Mouse (Mus musculus) forebrain, embryonic 14.5 days (tissue): ENCODE data around the gene Gm20683. TPM values are rescaled to one million over a fixed set of nuclear protein-coding genes. Genes with fewer than 3 reads are reported as not detected.

Source experiments
- ATAC-seq: fragments of 200-750 bp; cut with Nextera tagmentation; 2 replicates; pipeline ENCODE4 v1.8.0; 2017; ENCODE audit warnings: mild to moderate bottlenecking, moderate library complexity
- DNase-seq: peaks from one replicate; pipeline ENCODE4 v3.0.0-alpha.2; 2015; ENCODE audit warnings: low spot score
- H3K27ac ChIP-seq: fragments of 300-500 bp; sonication (generic); 2 replicates; pipeline ENCODE4 v1.5.1; 2014; ENCODE audit warnings: low read depth, mild to moderate bottlenecking, control low read depth, low read length, moderate library complexity
- H3K27me3 ChIP-seq: fragments of 300-500 bp; sonication (generic); replicated peaks from 2 replicates; pipeline ENCODE4 v1.6.1; 2014; ENCODE audit warnings: low read length, control low read depth, mixed read lengths; ENCODE audit not compliant: control insufficient read depth, insufficient read depth
- H3K36me3 ChIP-seq: fragments of 300-500 bp; sonication (generic); 2 replicates; pipeline ENCODE4 v1.6.1; 2014; ENCODE audit warnings: low read length, control low read depth; ENCODE audit not compliant: control insufficient read depth, insufficient read depth
- H3K4me1 ChIP-seq: fragments of 300-500 bp; sonication (generic); 2 replicates; pipeline ENCODE4 v1.6.1; 2014; ENCODE audit warnings: antibody characterized with exemption, low read length, control low read depth; ENCODE audit not compliant: control insufficient read depth, insufficient read depth
- H3K4me2 ChIP-seq: fragments of 300-500 bp; sonication (generic); 2 replicates; pipeline ENCODE4 v1.6.1; 2014; ENCODE audit warnings: mild to moderate bottlenecking, control low read depth, low read length
- H3K4me3 ChIP-seq: fragments of 300-500 bp; sonication (generic); 2 replicates; pipeline ENCODE4 v1.5.1; 2014; ENCODE audit warnings: low read depth, low read length, control low read depth
- H3K9ac ChIP-seq: fragments of 300-500 bp; sonication (generic); 2 replicates; pipeline ENCODE4 v1.6.1; 2014; ENCODE audit warnings: mild to moderate bottlenecking, low read length, control low read depth, moderate library complexity
- H3K9me3 ChIP-seq: fragments of 300-500 bp; sonication (generic); replicated peaks from 2 replicates; pipeline ENCODE4 v1.6.1; 2016; ENCODE audit warnings: low read length, control low read depth, mixed read lengths; ENCODE audit not compliant: control insufficient read depth
- WGBS: fragments of 180-500 bp; shearing (Covaris S2); extraction: QIAGEN DNeasy Blood & Tissue Kit; methylation state at CpG from one replicate; pipeline ENCODE4 v1.1.7; 2014; 5-methylcytosine and 5-hydroxymethylcytosine counted together
- microRNA-seq: library from miRNA; unstranded; fragments of <30 nt; microRNA quantifications from one replicate; pipeline ENCODE4, GENCODE M21; 2016
- polyA plus RNA-seq: library from polyadenylated mRNA; unstranded; fragments of >200 nt; fragmentation: Nextera tagmentation; extraction: Ambion mirVana; gene quantifications from 2 replicates; pipeline ENCODE4 v1.2.1, GENCODE M21; 2014

The Gm20683 gene
- polyA plus RNA-seq, 1 experiment from 2014 or later = 5.1 TPM

DNA sequence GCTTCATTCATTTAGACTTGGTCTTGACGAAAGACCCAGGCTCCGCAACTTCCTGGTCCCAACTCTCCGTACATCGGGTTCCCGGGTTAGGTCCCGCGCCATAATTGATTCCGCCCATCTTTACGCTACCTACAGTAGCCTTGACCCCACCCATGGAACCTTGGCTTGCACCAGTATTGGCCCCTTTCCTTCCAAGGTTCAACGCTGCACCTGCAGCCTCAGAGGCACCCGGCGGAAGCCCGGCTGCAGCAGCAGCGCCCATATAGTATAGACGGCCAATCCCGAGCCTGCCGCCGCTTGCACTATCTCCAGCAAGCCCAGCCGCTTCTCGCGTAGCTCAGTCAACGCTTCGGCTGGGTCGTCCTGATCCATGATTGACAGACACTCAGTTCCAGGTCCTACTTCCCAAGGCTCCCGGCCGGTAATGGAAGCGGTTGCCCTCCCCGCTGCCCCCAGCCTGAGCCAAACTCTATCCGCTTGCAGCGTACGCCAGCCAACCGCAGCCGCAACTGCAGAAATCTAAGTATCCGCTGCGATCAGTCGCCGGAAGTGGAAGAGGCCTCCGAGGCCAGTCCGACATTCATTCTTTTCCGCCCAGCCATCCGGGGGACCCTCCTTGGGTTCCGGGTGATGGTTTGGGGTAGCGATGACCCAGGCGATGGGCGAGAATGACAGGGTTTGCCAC is 49.6 kb downstream of the Gm20683 start:
- peak overlapping the region; percentile 72 for H3K9ac ChIP-seq
- H3K27ac ChIP-seq = peak overlapping the region; percentile 93
- H3K4me3 ChIP-seq = peak overlapping the region; percentile 65
- H3K36me3 ChIP-seq = peaks cover 24% of the 10 kb centered on the region
- no peaks in the 10 kb centered on the region for H3K27me3 ChIP-seq
- under 1% methylated on average over 45 of the region's 45 CpGs for WGBS
- H3K4me1 ChIP-seq = peaks cover 38% of the 10 kb centered on the region
- peak overlapping the region; percentile 95 for H3K4me2 ChIP-seq
- DNase-seq (peak; percentile 86), ATAC-seq (peak; percentile 65)
- H3K9me3 ChIP-seq = no peaks in the 10 kb centered on the region

DNA sequence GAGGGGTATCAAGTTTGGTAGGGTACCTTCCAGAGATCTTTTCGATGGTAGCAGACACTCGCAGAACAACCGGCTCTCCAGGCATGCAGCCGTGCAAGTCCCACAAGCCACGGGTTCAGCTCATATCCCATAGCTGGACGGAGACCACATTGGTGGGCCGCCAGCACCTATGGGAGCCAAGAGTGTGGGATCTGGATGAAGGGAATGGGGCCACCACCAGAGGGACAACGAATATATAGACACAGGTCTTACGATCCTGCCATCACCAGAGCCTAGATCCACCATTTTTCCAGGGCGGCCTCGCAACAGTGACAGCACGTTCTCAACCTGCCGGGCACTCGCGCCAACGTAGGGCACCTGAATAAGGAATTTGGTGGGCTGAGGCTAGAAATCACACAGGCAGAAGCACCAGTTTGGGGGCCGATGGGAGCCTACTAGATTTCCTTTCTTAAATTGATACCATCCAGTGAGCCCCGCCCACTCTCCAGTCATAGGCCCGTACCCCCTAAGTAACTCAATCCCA is 50.2 kb downstream of the Gm20683 start:
- peak overlapping the region; percentile 95 for H3K4me2 ChIP-seq
- ATAC-seq (no peak; the same call in 1 of the 2 replicates), DNase-seq (no peak)
- 27% methylated on average over 19 of the region's 19 CpGs for WGBS
- H3K4me1 ChIP-seq = peaks cover 34% of the 10 kb centered on the region
- peaks cover 24% of the 10 kb centered on the region for H3K36me3 ChIP-seq
- peak overlapping the region; percentile 65 for H3K4me3 ChIP-seq
- H3K9ac ChIP-seq = peak overlapping the region; percentile 72
- peak overlapping the region; percentile 93 for H3K27ac ChIP-seq
- H3K9me3 ChIP-seq = no peaks in the 10 kb centered on the region
- no peaks in the 10 kb centered on the region for H3K27me3 ChIP-seq

DNA sequence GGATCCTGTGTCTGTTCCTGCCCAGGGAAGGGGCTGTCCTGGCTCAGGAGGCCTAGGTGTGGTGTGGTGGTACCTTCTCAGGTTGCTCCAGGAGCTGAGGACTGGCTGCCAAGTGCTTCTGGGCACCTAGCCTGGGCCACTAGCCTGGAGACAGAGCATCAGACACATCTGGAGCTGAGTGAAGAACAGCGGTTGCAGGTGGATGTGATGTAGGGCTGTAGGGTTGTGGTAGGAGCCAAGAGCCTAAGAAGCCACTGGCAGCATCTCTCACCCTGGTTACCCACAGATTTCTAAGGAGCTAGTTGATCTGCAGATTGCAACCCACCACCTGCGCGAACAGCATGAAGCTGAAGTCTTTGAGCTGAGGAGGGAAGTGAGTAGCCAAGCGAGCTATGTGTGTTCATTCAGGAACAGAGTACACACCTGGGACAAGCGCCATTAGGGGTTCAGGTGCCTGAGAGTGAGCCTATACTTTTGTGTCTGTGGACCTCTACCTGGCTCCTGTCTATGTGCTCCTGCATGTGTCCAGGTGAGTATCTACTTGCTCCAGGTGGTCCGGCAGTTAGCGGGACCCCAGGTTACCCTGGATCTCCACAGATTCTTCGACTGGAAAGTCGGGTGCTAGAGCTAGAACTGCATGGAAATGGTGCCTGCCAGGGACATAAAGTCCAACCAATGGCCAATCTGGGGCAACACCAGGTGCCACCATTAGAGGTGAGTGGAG is 54.6 kb downstream of the Gm20683 start:
- H3K9ac ChIP-seq = no peak overlapping the region
- no peak for DNase-seq
- peaks cover 47% of the 10 kb centered on the region for H3K36me3 ChIP-seq
- H3K27ac ChIP-seq = no peak overlapping the region
- peaks cover 16% of the 10 kb centered on the region for H3K4me1 ChIP-seq
- no peaks in the 10 kb centered on the region for H3K9me3 ChIP-seq
- 93% methylated on average over 9 of the region's 9 CpGs for WGBS
- no peaks in the 10 kb centered on the region for H3K27me3 ChIP-seq
- no peak overlapping the region for H3K4me2 ChIP-seq
- H3K4me3 ChIP-seq = no peak overlapping the region
- ATAC-seq = no peak

DNA sequence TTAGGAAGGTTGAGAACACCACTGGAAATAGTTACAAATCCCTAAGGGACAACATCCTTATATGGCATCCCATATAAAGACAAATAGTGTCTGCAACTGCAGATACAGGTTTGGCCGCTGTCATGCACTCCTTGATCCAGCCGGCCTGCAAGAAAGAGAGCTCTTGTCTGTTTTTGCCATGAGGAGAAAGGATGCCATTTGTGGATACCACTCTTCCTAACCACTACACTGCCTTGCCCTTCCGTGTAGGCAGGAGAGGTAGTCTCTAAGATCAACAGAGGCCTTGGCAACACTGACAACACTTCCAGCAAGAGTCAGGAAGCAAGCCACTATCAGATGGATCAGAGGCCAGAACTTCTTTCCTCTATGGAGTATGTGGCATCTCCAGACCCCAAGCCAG is 55.3 kb downstream of the Gm20683 start, which contains the start of gene Ccdc78:
Ccdc78 (plus strand) TSS at position 301 of the 400 bp plus-strand sequence.
- Histone ChIP-seq H3K9ac (peak within 1 kb of the TSS; percentile 86), H3K4me1 (peaks cover 13% of the 10 kb centered on the region), H3K4me2 (peak within 1 kb of the TSS; percentile 87), H3K9me3 (no peaks in the 10 kb centered on the region), H3K4me3 (peak within 1 kb of the TSS; percentile 64), H3K27me3 (no peaks in the 10 kb centered on the region), H3K36me3 (peaks cover 54% of the 10 kb centered on the region), H3K27ac (peak within 1 kb of the TSS; percentile 81)
- no peak for DNase-seq
- 92% methylated on average over 3 of the region's 3 CpGs for WGBS
- no peak for ATAC-seq

DNA sequence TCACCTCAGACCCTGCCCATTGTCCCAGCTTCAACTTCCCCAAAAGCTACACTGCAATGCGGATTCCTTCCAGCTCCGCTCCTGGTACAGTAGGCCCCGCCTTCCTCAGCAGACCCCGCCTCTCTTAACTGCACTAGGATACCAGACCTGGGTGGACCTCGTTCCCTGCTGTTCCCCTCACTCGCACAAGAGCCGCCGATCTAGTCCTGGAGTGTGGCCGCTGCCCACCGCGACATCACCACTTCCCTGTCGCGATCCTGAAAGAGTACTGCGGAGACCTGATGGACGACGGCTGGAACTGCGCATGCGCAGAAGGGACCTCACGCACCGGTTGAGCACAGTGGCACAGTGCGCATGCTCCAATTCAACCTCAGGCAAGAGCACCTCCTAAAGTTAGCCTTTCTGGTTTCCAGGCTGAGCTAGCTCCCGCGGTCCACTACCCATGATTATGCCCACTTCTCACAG is 56.2 kb downstream of the Gm20683 start, which contains the start of gene Haghl:
Haghl (minus strand) TSS at position 393 of the 465 bp plus-strand sequence.
- WGBS = under 1% methylated on average over 23 of the region's 23 CpGs
- Histone ChIP-seq H3K4me3 (peak within 1 kb of the TSS; percentile 64), H3K4me2 (peak within 1 kb of the TSS; percentile 87), H3K27me3 (no peaks in the 10 kb centered on the region), H3K27ac (peak within 1 kb of the TSS; percentile 81), H3K36me3 (peaks cover 64% of the 10 kb centered on the region), H3K4me1 (peaks cover 11% of the 10 kb centered on the region), H3K9ac (peak within 1 kb of the TSS; percentile 86), H3K9me3 (no peaks in the 10 kb centered on the region)
- ATAC-seq (peak; percentile 88), DNase-seq (peak; percentile 98)

Small RNAs within 50 kb of the gene (microRNA-seq; reads per million reads assigned to microRNA genes)
- gene Mir3082 = 0.40 reads per million

Other genes with a start within 250 kb of the Gm20683 start
- 2.7 and 7.8 TPM in 2 replicates for gene Gng13, start 124.6 kb downstream of the Gm20683 start, polyA plus RNA-seq
- gene Chtf18, start 114.3 kb downstream of the Gm20683 start, polyA plus RNA-seq = 7.1 and 8.6 TPM in 2 replicates
- 26.6 and 28.9 TPM in 2 replicates for gene Rpusd1, start 114.1 kb downstream of the Gm20683 start, polyA plus RNA-seq
- not detected in 2 replicates for gene Mslnl, start 105.7 kb downstream of the Gm20683 start, polyA plus RNA-seq
- gene Msln, start 87.4 kb downstream of the Gm20683 start, polyA plus RNA-seq = 0.14 and 0.48 TPM in 2 replicates
- gene Narfl, start 68.0 kb downstream of the Gm20683 start, polyA plus RNA-seq = 30.2 and 32.0 TPM in 2 replicates
- 106 and 130 TPM in 2 replicates for gene Haghl, start 56.1 kb downstream of the Gm20683 start, polyA plus RNA-seq
- 0.14 TPM in 1 of 2 replicates, not detected in the other for gene Ccdc78, start 55.2 kb downstream of the Gm20683 start, polyA plus RNA-seq
- gene Fam173a, start 48.9 kb downstream of the Gm20683 start, polyA plus RNA-seq = 72.6 and 82.3 TPM in 2 replicates
- 0.57 and 0.88 TPM in 2 replicates for gene AC134908.4, start 46.1 kb downstream of the Gm20683 start, polyA plus RNA-seq
- 8.4 and 9.8 TPM in 2 replicates for gene Metrn, start 44.6 kb downstream of the Gm20683 start, polyA plus RNA-seq
- 14.0 and 17.6 TPM in 2 replicates for gene Fbxl16, start 32.7 kb downstream of the Gm20683 start, polyA plus RNA-seq
- 33.3 and 37.4 TPM in 2 replicates for gene Wdr24, start 18.1 kb downstream of the Gm20683 start, polyA plus RNA-seq
- 56.6 and 56.9 TPM in 2 replicates for gene Jmjd8, start 12.9 kb downstream of the Gm20683 start, polyA plus RNA-seq
- 315 and 322 TPM in 2 replicates for gene Stub1, start 8.4 kb downstream of the Gm20683 start, polyA plus RNA-seq
- 33.6 and 35.4 TPM in 2 replicates for gene Rhbdl1, start 4.5 kb downstream of the Gm20683 start, polyA plus RNA-seq
- gene Rhot2, start 3.1 kb upstream of the Gm20683 start, polyA plus RNA-seq = 9.6 and 11.3 TPM in 2 replicates
- gene Wdr90, start 19.7 kb upstream of the Gm20683 start, polyA plus RNA-seq = 11.6 and 12.2 TPM in 2 replicates
- gene Mcrip2, start 27.0 kb upstream of the Gm20683 start, polyA plus RNA-seq = 15.9 and 17.0 TPM in 2 replicates
- gene Mettl26, start 33.3 kb upstream of the Gm20683 start, polyA plus RNA-seq = 60.5 and 66.0 TPM in 2 replicates
- gene Wfikkn1, start 39.1 kb upstream of the Gm20683 start, polyA plus RNA-seq = 0.36 and 0.47 TPM in 2 replicates
- 31.6 and 33.3 TPM in 2 replicates for gene Rab40c, start 78.0 kb upstream of the Gm20683 start, polyA plus RNA-seq
- gene Pigq, start 103.2 kb upstream of the Gm20683 start, polyA plus RNA-seq = 49.5 and 52.6 TPM in 2 replicates
- gene Nhlrc4, start 103.2 kb upstream of the Gm20683 start, polyA plus RNA-seq = not detected in 2 replicates
- gene A930017K11Rik, start 110.8 kb upstream of the Gm20683 start, polyA plus RNA-seq = 0.18 TPM in 1 of 2 replicates, not detected in the other
- gene Capn15, start 144.0 kb upstream of the Gm20683 start, polyA plus RNA-seq = 17.0 and 20.3 TPM in 2 replicates
- gene Rab11fip3, start 227.8 kb upstream of the Gm20683 start, polyA plus RNA-seq = 15.2 and 20.5 TPM in 2 replicates
- gene Decr2, start 248.6 kb upstream of the Gm20683 start, polyA plus RNA-seq = 13.6 and 14.4 TPM in 2 replicates